Mouse (Mus musculus): Measurements from ENCODE around the gene Mrpl39. TPM values are rescaled to one million over a fixed set of nuclear protein-coding genes. Genes with fewer than 3 reads are reported as not detected.
A peak's percentile ranks its signal among the peaks of the same experiment; 100 is the strongest.

Gene Mrpl39
- total RNA-seq, 1 experiment from 2014 or later, result 61.8 TPM

- no peak for ATAC-seq (replicated peaks in 1 of 2; ENCODE audit: insufficient read depth in 1 of 2, low FRiP score in 2 of 2, low TSS enrichment in 1 of 2, low read depth in 1 of 2, poor library complexity in 2 of 2, severe bottlenecking in 2 of 2)
Measured at GRCm38 (mm10) chr16:84705507-84705906, 30.0 kb downstream of the Mrpl39 start.

DNA sequence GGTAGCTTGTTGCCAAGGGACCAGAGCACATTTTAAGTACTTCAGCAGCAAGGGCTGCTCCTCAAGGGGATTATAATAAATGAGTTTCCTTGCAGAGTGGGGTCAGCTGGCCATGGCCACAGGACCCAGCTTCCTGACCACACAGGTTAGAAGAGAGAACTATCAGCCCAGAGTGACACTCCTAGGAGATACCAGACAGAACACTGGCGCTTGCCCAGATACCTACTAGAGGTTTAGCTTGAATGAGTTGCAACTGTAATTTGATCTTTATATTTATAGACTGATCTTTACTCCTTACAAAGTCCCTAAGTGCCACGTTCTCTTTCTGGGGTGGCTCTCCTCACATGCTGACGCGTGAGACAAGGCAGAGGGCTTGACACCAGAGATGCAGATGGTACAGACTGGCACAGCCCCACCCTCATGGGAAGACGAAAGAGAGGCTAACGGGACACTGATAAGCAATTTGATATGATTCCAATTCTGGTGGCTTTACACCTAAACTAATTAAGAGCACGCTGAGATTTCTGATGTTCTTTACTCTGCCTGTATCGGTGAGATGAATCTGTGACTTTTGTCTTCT lies 30.8 kb downstream of the Mrpl39 start:
- 0 out of 4 replicates have a peak, but pooled peaks of 1 of the 2 experiments have one; percentile 3 for ATAC-seq (replicated peaks in 1 of 2; ENCODE audit: insufficient read depth in 1 of 2, low FRiP score in 2 of 2, low TSS enrichment in 1 of 2, low read depth in 1 of 2, poor library complexity in 2 of 2, severe bottlenecking in 2 of 2)

DNA sequence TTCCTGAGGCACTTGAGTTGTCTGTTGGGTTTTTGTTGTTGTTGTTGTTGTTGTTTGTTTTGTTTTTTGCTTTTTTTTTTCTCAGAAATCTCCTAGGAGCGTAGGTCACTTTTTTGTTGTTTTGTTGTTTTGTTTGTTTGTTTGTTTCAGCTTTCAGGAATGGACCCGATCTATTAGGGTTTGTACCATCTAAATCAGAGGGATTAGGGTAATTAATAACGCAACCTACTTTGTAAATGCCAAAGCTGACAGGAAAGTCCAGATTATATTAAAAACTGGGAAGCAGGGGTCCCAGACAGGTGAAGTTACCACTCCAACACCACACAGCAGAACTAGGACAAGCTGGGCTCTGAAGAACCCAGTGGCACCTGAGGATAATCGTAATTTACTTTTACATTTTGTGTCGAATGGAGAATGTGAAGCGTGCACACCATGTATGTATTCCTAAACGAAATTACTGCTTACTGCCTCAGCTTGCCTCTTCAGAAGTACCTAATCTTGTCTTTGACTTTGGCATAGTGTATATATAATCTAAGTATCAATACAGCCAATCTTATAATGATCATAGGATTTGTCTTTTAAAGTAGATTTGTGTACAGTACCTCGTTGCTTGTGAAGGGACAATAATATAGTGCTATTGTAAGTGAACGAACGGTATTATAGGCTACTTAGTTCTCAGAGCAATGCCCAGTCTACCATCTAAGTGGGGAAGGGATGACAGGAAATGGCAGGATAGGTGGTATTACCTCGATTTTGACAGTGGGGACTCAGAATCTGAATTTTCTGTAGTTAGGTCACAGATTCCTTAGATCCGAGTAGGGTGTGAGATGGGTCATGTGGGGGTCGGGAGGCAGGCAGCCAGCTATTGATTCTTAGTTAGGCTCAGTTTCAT lies 31.5 kb downstream of the Mrpl39 start:
- ATAC-seq (replicated peaks in 1 of 2; ENCODE audit: insufficient read depth in 1 of 2, low FRiP score in 2 of 2, low TSS enrichment in 1 of 2, low read depth in 1 of 2, poor library complexity in 2 of 2, severe bottlenecking in 2 of 2), result no peak

DNA sequence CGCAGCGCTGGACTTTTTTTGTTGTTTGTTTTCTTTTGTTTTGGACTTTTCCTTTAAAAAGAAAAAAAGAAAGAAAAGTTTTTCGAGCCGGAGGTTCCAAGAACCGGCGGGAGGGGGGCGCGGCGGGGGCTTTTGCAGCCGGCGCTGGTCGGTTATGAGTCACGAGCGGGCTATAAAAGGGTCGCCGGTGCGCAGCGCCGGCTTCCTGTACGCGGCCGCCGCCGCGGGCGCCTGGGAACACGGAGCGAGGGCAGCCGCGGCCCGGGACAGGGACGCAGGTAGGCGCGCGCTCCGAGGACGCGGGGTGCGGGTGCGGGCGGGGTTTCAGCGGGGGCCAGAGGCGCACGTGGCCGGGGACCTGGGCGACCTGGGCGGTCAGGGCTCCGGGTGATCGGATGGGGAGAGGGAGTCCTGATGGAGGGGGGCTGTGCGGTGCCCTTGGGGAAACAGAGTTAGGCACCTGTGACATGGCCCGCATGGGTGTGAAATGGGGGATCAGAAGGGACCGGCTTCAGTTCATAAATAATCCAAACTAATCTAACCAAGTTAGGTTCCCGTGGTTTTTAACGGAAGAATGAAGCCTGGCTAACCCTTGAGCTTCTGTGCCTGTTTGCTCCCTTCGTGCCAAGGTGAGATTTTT lies 32.3 kb downstream of the Mrpl39 start:
- ATAC-seq (replicated peaks in 1 of 2; ENCODE audit: insufficient read depth in 1 of 2, low FRiP score in 2 of 2, low TSS enrichment in 1 of 2, low read depth in 1 of 2, poor library complexity in 2 of 2, severe bottlenecking in 2 of 2), result peak; percentile 53 to 56

DNA sequence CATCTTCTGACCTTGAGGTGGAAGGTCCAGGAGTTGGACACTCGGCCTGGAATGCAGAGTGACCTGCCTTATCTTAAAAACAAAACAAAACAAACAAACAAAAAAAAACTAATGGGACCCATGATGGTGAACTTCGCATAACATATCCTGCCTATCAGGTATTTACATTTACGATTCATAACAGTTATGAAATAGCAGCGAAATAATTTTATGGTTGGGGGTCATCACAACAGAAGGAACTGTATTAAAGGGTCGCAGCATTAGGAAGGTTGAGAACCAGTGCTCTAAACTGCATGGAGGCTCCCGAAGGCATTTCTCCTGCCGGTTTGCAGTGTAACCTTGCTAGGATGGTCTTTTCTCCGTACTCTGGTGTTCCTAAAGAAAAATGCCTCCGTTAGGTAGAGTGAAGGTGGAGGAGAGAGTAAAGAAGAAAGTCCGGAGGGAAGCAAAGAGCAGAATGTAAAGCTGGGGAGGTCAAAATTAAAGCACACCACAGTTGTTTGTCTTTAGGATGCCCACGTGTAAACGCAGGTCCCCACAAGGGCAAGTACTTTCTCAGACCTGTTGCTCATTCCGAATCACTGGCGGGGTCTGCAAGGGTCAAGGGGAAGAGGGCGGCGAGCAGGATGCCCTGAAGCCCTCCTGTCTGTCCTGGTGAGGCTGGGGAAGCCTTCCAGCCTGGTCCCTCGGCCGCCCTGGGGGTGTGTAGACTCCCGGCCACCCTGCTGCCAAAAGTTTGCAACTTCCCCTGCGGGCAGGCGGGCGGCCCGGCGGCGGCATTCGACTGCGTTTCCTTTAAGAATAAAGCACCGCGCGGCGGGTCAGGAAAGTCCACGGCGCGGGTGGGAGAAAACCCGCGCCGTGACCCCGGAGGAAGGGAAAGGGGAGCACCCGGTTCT lies 33.1 kb downstream of the Mrpl39 start:
- ATAC-seq (replicated peaks in 1 of 2; ENCODE audit: insufficient read depth in 1 of 2, low FRiP score in 2 of 2, low TSS enrichment in 1 of 2, low read depth in 1 of 2, poor library complexity in 2 of 2, severe bottlenecking in 2 of 2), result peak; percentile 70 to 71

DNA sequence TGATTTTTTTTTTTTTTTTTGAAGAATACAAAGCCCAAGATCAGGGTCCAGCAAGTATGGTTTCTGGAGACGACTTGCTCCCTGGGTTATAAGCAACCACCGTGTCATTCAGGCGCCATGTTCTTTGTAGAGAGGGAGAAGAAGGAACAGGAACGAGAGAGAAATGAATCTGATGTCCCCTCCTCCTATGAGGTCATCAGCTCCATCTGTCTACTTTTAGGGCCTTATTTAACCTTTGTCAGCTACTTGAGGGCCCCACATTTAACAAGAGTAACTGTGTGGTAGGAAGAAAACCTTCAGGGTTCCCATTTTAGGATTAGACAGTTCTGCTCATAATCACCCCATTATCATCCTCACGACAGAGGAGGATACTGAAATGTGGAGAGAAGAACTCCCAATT lies 34.5 kb downstream of the Mrpl39 start:
- no peak for ATAC-seq (replicated peaks in 1 of 2; ENCODE audit: insufficient read depth in 1 of 2, low FRiP score in 2 of 2, low TSS enrichment in 1 of 2, low read depth in 1 of 2, poor library complexity in 2 of 2, severe bottlenecking in 2 of 2)

- peak; percentile 69 to 79 for ATAC-seq (replicated peaks in 1 of 2; ENCODE audit: insufficient read depth in 1 of 2, low FRiP score in 2 of 2, low TSS enrichment in 1 of 2, low read depth in 1 of 2, poor library complexity in 2 of 2, severe bottlenecking in 2 of 2)
Measured at GRCm38 (mm10) chr16:84698708-84699107, 36.8 kb downstream of the Mrpl39 start.

- no peak for ATAC-seq (replicated peaks in 1 of 2; ENCODE audit: insufficient read depth in 1 of 2, low FRiP score in 2 of 2, low TSS enrichment in 1 of 2, low read depth in 1 of 2, poor library complexity in 2 of 2, severe bottlenecking in 2 of 2)
Measured at GRCm38 (mm10) chr16:84696178-84696577, 39.4 kb downstream of the Mrpl39 start.

- no peak for ATAC-seq (replicated peaks in 1 of 2; ENCODE audit: insufficient read depth in 1 of 2, low FRiP score in 2 of 2, low TSS enrichment in 1 of 2, low read depth in 1 of 2, poor library complexity in 2 of 2, severe bottlenecking in 2 of 2)
Measured at GRCm38 (mm10) chr16:84681991-84682390, 53.6 kb downstream of the Mrpl39 start.

- ATAC-seq (replicated peaks in 1 of 2; ENCODE audit: insufficient read depth in 1 of 2, low FRiP score in 2 of 2, low TSS enrichment in 1 of 2, low read depth in 1 of 2, poor library complexity in 2 of 2, severe bottlenecking in 2 of 2), result no peak
Measured at GRCm38 (mm10) chr16:84680760-84681159, 54.8 kb downstream of the Mrpl39 start.

DNA sequence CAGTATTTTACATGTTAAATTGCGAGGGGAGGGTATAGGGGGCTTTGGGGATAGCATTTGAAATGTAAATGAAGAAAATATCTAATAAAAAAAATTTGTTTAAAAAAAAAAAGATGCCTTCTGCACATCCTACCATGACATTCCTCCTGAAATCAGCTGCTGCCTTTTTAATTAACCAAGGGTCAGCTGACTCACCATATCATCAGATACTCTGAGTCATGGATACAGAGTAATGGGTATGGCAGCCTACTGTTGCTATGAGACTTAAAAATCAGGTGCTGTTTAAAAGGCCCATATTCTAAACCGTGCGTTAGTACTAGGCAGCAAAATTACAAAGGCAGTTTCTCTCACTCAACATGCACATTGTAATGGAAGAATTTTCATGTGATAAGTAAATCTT lies 58.2 kb downstream of the Mrpl39 start:
- ATAC-seq (replicated peaks in 1 of 2; ENCODE audit: insufficient read depth in 1 of 2, low FRiP score in 2 of 2, low TSS enrichment in 1 of 2, low read depth in 1 of 2, poor library complexity in 2 of 2, severe bottlenecking in 2 of 2), result no peak

Other genes with a start within 250 kb of the Mrpl39 start
- not detected in 2 replicates for gene A730009L09Rik, start 220.6 kb downstream of the Mrpl39 start, total RNA-seq (2017)
- gene Jam2, start 38.4 kb upstream of the Mrpl39 start, total RNA-seq (2017), result 0.69 and 4.6 TPM in 2 replicates
- 81.4 and 87.7 TPM in 2 replicates for gene Gabpa, start 99.2 kb upstream of the Mrpl39 start, total RNA-seq (2017)
- 266 and 344 TPM in 2 replicates for gene Atp5j, start 99.9 kb upstream of the Mrpl39 start, total RNA-seq (2017)